Mouse (Mus musculus): ENCODE results near the gene Safb. TPM values are rescaled to one million over a fixed set of nuclear protein-coding genes. Genes with fewer than 3 reads are reported as not detected.

Gene Safb
- polyA plus RNA-seq, 1 experiment from 2014 or later: 113 TPM

GRCm38 (mm10) chr17:56643237-56643636, 58.6 kb downstream of the Safb start:
- no peak for DNase-seq (ENCODE audit: low spot score, missing footprints)

DNA sequence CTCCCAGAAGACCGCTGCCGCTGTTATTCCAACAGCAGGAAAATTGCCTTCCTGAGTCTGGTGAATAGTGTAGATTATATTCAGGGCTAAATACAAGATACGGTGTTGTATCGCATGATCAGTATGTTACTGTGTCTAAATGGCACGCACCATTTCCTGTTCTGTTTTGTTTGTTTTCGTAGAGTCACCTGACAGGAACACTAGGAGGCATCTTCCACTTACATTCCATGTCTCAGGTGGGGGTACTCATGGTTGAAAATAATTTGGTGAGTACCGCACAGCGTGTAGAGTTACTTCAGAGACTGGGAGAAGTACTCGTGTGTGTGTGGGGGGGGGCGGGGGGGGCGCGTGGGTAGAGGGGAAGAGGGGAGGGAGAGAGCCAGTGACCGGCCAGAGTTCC, 62.9 kb downstream of the Safb start:
- Histone ChIP-seq H3K4me3 (ENCODE audit: low read depth, low read length) (no peak overlapping the region), H3K4me2 (no peak overlapping the region), H3K36me3 (ENCODE audit: control insufficient read depth, insufficient read depth, low read length) (no peaks in the 10 kb centered on the region), H3K9me3 (ENCODE audit: control insufficient read depth, low read length) (no peaks in the 10 kb centered on the region), H3K4me1 (ENCODE audit: control insufficient read depth, insufficient read depth, low read length) (no peaks in the 10 kb centered on the region), H3K9ac (ENCODE audit: low read length) (no peak overlapping the region), H3K27ac (ENCODE audit: low read depth, low read length) (no peak overlapping the region), H3K27me3 (ENCODE audit: control insufficient read depth, insufficient read depth, low read length) (no peaks in the 10 kb centered on the region)
- no peak for DNase-seq (ENCODE audit: low spot score, missing footprints)
- 82% methylated on average over 10 of the region's 13 CpGs for WGBS
- ATAC-seq (ENCODE audit: low FRiP score): no peak

More at GRCm38 (mm10) chr17:56643237-56643636, 58.6 kb downstream of the Safb start:
- H3K4me2 ChIP-seq: no peak overlapping the region
- ATAC-seq (ENCODE audit: low FRiP score): no peak
- no peak overlapping the region for H3K4me3 ChIP-seq (ENCODE audit: low read depth, low read length)
- no peak overlapping the region for H3K9ac ChIP-seq (ENCODE audit: low read length)
- H3K27ac ChIP-seq (ENCODE audit: low read depth, low read length): no peak overlapping the region
- WGBS: 85% methylated on average over 4 of the region's 4 CpGs
- no peaks in the 10 kb centered on the region for H3K27me3 ChIP-seq (ENCODE audit: control insufficient read depth, insufficient read depth, low read length)
- H3K36me3 ChIP-seq (ENCODE audit: control insufficient read depth, insufficient read depth, low read length): no peaks in the 10 kb centered on the region
- no peaks in the 10 kb centered on the region for H3K9me3 ChIP-seq (ENCODE audit: control insufficient read depth, low read length)
- H3K4me1 ChIP-seq (ENCODE audit: control insufficient read depth, insufficient read depth, low read length): no peaks in the 10 kb centered on the region

GRCm38 (mm10) chr17:56651801-56652200, 67.2 kb downstream of the Safb start:
- no peaks in the 10 kb centered on the region for H3K27me3 ChIP-seq (ENCODE audit: control insufficient read depth, insufficient read depth, low read length)
- DNase-seq (ENCODE audit: low spot score, missing footprints) (no peak), ATAC-seq (ENCODE audit: low FRiP score) (no peak)
- no peak overlapping the region for H3K9ac ChIP-seq (ENCODE audit: low read length)
- no peak overlapping the region for H3K4me3 ChIP-seq (ENCODE audit: low read depth, low read length)
- H3K36me3 ChIP-seq (ENCODE audit: control insufficient read depth, insufficient read depth, low read length): no peaks in the 10 kb centered on the region
- no peak overlapping the region for H3K27ac ChIP-seq (ENCODE audit: low read depth, low read length)
- H3K9me3 ChIP-seq (ENCODE audit: control insufficient read depth, low read length): no peaks in the 10 kb centered on the region
- WGBS: 38% methylated on average over 10 of the region's 10 CpGs
- H3K4me2 ChIP-seq: no peak overlapping the region
- no peaks in the 10 kb centered on the region for H3K4me1 ChIP-seq (ENCODE audit: control insufficient read depth, insufficient read depth, low read length)

DNA sequence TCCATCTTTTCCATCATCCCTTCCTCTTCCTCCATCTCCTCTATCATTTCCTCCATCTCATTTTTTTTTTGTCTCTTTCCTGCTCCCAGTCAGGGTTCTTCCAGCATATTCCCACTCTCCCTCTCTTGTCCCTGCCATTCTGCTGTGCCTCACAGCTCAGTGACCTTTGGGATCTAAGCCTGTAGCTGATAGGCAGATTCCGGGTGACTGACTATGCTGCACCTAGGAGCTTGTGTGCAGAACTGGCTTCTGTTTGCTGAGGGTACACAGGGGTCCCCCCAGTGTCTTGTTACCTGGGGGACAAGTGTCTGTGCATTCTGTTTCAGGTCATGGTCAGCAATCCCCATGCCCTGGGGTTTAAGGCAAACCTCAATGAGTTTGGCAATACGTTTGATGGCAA, 70.1 kb downstream of the Safb start:
- Histone ChIP-seq H3K4me1 (ENCODE audit: control insufficient read depth, insufficient read depth, low read length) (no peaks in the 10 kb centered on the region), H3K36me3 (ENCODE audit: control insufficient read depth, insufficient read depth, low read length) (no peaks in the 10 kb centered on the region), H3K9me3 (ENCODE audit: control insufficient read depth, low read length) (no peaks in the 10 kb centered on the region), H3K4me2 (no peak overlapping the region), H3K9ac (ENCODE audit: low read length) (no peak overlapping the region), H3K27ac (ENCODE audit: low read depth, low read length) (no peak overlapping the region), H3K27me3 (ENCODE audit: control insufficient read depth, insufficient read depth, low read length) (no peaks in the 10 kb centered on the region), H3K4me3 (ENCODE audit: low read depth, low read length) (no peak overlapping the region)
- 66% methylated on average over 2 of the region's 2 CpGs for WGBS
- DNase-seq (ENCODE audit: low spot score, missing footprints) (no peak), ATAC-seq (ENCODE audit: low FRiP score) (no peak)

GRCm38 (mm10) chr17:56655311-56655710, 70.7 kb downstream of the Safb start:
- Histone ChIP-seq H3K36me3 (ENCODE audit: control insufficient read depth, insufficient read depth, low read length) (no peaks in the 10 kb centered on the region), H3K9me3 (ENCODE audit: control insufficient read depth, low read length) (no peaks in the 10 kb centered on the region), H3K9ac (ENCODE audit: low read length) (no peak overlapping the region), H3K4me2 (no peak overlapping the region), H3K27ac (ENCODE audit: low read depth, low read length) (no peak overlapping the region), H3K27me3 (ENCODE audit: control insufficient read depth, insufficient read depth, low read length) (no peaks in the 10 kb centered on the region), H3K4me3 (ENCODE audit: low read depth, low read length) (no peak overlapping the region), H3K4me1 (ENCODE audit: control insufficient read depth, insufficient read depth, low read length) (no peaks in the 10 kb centered on the region)
- DNase-seq (ENCODE audit: low spot score, missing footprints) (no peak), ATAC-seq (ENCODE audit: low FRiP score) (no peak)
- WGBS: 87% methylated on average over 3 of the region's 3 CpGs

Other genes with a start within 250 kb of the Safb start
- 115 and 125 TPM in 2 replicates for gene Ptprs, start 108.3 kb upstream of the Safb start, polyA plus RNA-seq (2014; fragmentation: Nextera tagmentation; extraction: Ambion mirVana)
- not detected in 2 replicates for gene Znrf4, start 72.4 kb upstream of the Safb start, polyA plus RNA-seq (2014; fragmentation: Nextera tagmentation; extraction: Ambion mirVana)
- gene Gm20219, start 30.4 kb upstream of the Safb start, polyA plus RNA-seq (2014; fragmentation: Nextera tagmentation; extraction: Ambion mirVana): 0.45 and 0.58 TPM in 2 replicates
- 45.8 and 46.5 TPM in 2 replicates for gene Safb2, start 240 bp upstream of the Safb start, polyA plus RNA-seq (2014; fragmentation: Nextera tagmentation; extraction: Ambion mirVana)
- 182 and 195 TPM in 2 replicates for gene 2410015M20Rik, start 24.9 kb downstream of the Safb start, polyA plus RNA-seq (2014; fragmentation: Nextera tagmentation; extraction: Ambion mirVana)
- 1,209 and 1,332 TPM in 2 replicates for gene Rpl36, start 28.6 kb downstream of the Safb start, polyA plus RNA-seq (2014; fragmentation: Nextera tagmentation; extraction: Ambion mirVana)
- 44.6 and 48.9 TPM in 2 replicates for gene Lonp1, start 42.1 kb downstream of the Safb start, polyA plus RNA-seq (2014; fragmentation: Nextera tagmentation; extraction: Ambion mirVana)
- 0.93 and 0.95 TPM in 2 replicates for gene Catsperd, start 43.3 kb downstream of the Safb start, polyA plus RNA-seq (2014; fragmentation: Nextera tagmentation; extraction: Ambion mirVana)
- 108 and 112 TPM in 2 replicates for gene Ranbp3, start 88.5 kb downstream of the Safb start, polyA plus RNA-seq (2014; fragmentation: Nextera tagmentation; extraction: Ambion mirVana)
- 323 and 337 TPM in 2 replicates for gene Ndufa11, start 132.9 kb downstream of the Safb start, polyA plus RNA-seq (2014; fragmentation: Nextera tagmentation; extraction: Ambion mirVana)
- 13.1 and 15.0 TPM in 2 replicates for gene Vmac, start 133.2 kb downstream of the Safb start, polyA plus RNA-seq (2014; fragmentation: Nextera tagmentation; extraction: Ambion mirVana)
- 7.4 and 9.1 TPM in 2 replicates for gene Nrtn, start 172.7 kb downstream of the Safb start, polyA plus RNA-seq (2014; fragmentation: Nextera tagmentation; extraction: Ambion mirVana)
- gene Dus3l, start 179.9 kb downstream of the Safb start, polyA plus RNA-seq (2014; fragmentation: Nextera tagmentation; extraction: Ambion mirVana): 31.5 and 34.6 TPM in 2 replicates
- 0.54 and 1.0 TPM in 2 replicates for gene Prr22, start 185.4 kb downstream of the Safb start, polyA plus RNA-seq (2014; fragmentation: Nextera tagmentation; extraction: Ambion mirVana)
- gene Rfx2, start 246.2 kb downstream of the Safb start, polyA plus RNA-seq (2014; fragmentation: Nextera tagmentation; extraction: Ambion mirVana): 4.6 and 4.8 TPM in 2 replicates

All from midbrain, embryonic 11.5 days (tissue).